Mouse (Mus musculus): ENCODE data around the gene Arsb. TPM values are rescaled to one million over a fixed set of nuclear protein-coding genes. Genes with fewer than 3 reads are reported as not detected.

The Arsb gene
- polyA plus RNA-seq, 1 experiment, result 19.1 TPM

DNA sequence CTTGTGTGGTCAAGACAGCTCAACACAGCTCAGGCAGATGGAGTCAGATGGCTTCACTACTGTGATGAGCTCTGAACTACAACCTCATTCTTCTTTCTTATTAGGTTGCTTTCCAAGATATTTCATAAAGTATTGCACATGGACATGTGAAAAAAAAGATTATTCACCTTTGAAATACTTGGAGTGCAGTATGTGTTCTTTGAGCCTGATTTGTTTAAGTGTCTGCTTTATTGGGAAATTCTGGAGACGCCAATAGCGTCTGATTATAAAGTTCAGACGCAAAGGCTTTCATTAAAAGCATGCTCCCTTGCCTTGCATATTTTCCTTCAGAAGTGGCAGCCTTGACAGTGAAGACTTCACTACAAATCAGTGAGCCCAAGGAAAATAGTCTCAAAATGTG is 136.5 kb downstream of the Arsb start:
- no peak for DNase-seq
- Histone ChIP-seq H3K4me3 (ENCODE audit: control insufficient read depth, insufficient read depth, low read length) (no peak overlapping the region), H3K4me1 (replicated peaks; ENCODE audit: control insufficient read depth, insufficient read depth, low read length) (no peaks in the 10 kb centered on the region), H3K36me3 (ENCODE audit: control insufficient read depth, insufficient read depth, low read length) (no peaks in the 10 kb centered on the region), H3K27me3 (ENCODE audit: control insufficient read depth, insufficient read depth, low read length) (no peaks in the 10 kb centered on the region), H3K27ac (ENCODE audit: control insufficient read depth, insufficient read depth, low read length) (no peak overlapping the region)
- 99% methylated on average over 3 of the region's 3 CpGs for WGBS
- TF ChIP-seq POLR2A (IDR thresholded peaks at IDR 0.05; ENCODE audit: control insufficient read depth, extremely low read depth, insufficient read depth, low read length, poor library complexity) (no peak), CTCF (IDR thresholded peaks at IDR 0.05; ENCODE audit: borderline replicate concordance, control insufficient read depth, extremely low read depth, insufficient read depth, low read length, poor library complexity) (no peak)

DNA sequence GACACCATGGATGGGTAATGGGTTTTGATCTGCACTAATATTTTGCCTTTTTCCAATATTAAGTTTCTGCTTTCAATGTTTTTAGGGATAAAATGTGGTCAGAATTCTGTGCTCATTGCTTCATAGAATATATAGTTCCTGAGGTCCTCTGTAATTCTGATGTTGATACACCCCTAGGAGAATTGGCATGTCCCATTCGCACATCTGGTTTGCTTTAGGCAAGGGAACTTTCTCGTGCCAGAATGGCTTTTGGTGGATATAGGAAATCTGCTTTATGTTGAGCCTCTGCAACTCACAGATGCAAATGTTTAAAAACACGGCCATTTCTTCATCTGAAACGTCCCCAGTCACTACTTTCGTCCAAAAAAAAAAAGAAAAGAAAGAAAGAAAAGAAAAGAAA is 138.4 kb downstream of the Arsb start:
- 91% methylated on average over 5 of the region's 5 CpGs for WGBS

DNA sequence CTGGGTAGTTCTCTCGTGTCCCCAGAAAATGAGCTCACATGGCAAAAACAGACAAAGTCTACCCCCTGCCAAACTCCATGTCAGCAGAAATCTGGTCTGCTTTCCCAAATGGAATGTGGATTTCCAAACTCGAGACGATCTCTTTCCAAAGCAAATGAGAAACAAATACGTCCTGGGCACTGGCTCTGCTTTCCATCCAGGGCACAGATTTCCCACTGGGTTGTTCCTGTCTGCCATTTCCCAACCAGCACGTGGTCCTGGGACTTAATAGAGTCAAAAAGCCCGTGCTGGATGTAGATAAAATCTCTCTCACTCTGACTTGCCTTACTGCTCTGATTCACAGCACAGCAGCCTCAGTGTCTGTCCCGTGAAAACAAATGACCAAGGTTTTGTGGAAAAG is 139.6 kb downstream of the Arsb start:
- no peak for DNase-seq
- Histone ChIP-seq H3K4me3 (ENCODE audit: control insufficient read depth, insufficient read depth, low read length) (no peak overlapping the region), H3K4me1 (replicated peaks; ENCODE audit: control insufficient read depth, insufficient read depth, low read length) (no peaks in the 10 kb centered on the region), H3K27ac (ENCODE audit: control insufficient read depth, insufficient read depth, low read length) (no peak overlapping the region), H3K36me3 (ENCODE audit: control insufficient read depth, insufficient read depth, low read length) (no peaks in the 10 kb centered on the region), H3K27me3 (ENCODE audit: control insufficient read depth, insufficient read depth, low read length) (no peaks in the 10 kb centered on the region)
- no peak for TF ChIP-seq CTCF (IDR thresholded peaks at IDR 0.05; ENCODE audit: borderline replicate concordance, control insufficient read depth, extremely low read depth, insufficient read depth, low read length, poor library complexity)
- no peak for TF ChIP-seq POLR2A (IDR thresholded peaks at IDR 0.05; ENCODE audit: control insufficient read depth, extremely low read depth, insufficient read depth, low read length, poor library complexity)
- WGBS, result 90% methylated on average over 7 of the region's 7 CpGs

More for the DNA sequence above, 138.4 kb downstream of the Arsb start:
- H3K36me3 ChIP-seq (ENCODE audit: control insufficient read depth, insufficient read depth, low read length), result no peaks in the 10 kb centered on the region
- TF ChIP-seq CTCF (IDR thresholded peaks at IDR 0.05; ENCODE audit: borderline replicate concordance, control insufficient read depth, extremely low read depth, insufficient read depth, low read length, poor library complexity) (no peak), POLR2A (IDR thresholded peaks at IDR 0.05; ENCODE audit: control insufficient read depth, extremely low read depth, insufficient read depth, low read length, poor library complexity) (no peak)
- no peaks in the 10 kb centered on the region for H3K27me3 ChIP-seq (ENCODE audit: control insufficient read depth, insufficient read depth, low read length)
- H3K27ac ChIP-seq (ENCODE audit: control insufficient read depth, insufficient read depth, low read length), result no peak overlapping the region
- no peak overlapping the region for H3K4me3 ChIP-seq (ENCODE audit: control insufficient read depth, insufficient read depth, low read length)
- DNase-seq, result no peak
- H3K4me1 ChIP-seq (replicated peaks; ENCODE audit: control insufficient read depth, insufficient read depth, low read length), result no peaks in the 10 kb centered on the region

DNA sequence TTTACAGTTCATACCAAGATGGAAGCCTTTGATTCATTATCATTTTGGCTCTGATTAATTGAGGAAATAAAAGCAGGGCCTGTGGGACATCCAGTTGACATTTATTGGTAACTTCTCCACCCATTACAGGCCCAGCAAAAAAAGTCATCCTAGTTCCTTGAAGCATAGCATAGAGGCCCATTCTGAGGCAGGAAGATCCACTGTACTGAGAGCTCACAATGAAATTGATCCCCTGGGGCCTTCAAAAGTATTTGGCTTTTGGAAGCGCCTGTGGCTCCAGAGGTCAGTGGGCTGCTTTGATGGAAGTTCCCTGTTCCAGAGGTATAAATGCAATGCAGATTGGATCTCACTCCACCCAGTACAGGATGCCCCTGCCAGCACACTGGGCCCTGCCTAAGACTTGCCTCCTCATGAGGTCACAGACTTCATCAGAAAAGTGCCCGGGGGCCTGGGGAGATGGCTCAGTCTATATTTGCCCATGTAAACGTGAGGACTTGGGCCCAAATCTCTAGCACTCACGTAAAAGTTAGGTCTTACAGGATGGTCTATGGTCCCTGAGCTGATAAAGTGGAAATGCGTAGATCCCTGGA is 141.0 kb downstream of the Arsb start:
- TF ChIP-seq CTCF (IDR thresholded peaks at IDR 0.05; ENCODE audit: borderline replicate concordance, control insufficient read depth, extremely low read depth, insufficient read depth, low read length, poor library complexity), result no peak
- no peak for TF ChIP-seq POLR2A (IDR thresholded peaks at IDR 0.05; ENCODE audit: control insufficient read depth, extremely low read depth, insufficient read depth, low read length, poor library complexity)
- 91% methylated on average over 5 of the region's 5 CpGs for WGBS
- no peak overlapping the region for H3K4me3 ChIP-seq (ENCODE audit: control insufficient read depth, insufficient read depth, low read length)
- H3K4me1 ChIP-seq (replicated peaks; ENCODE audit: control insufficient read depth, insufficient read depth, low read length), result no peaks in the 10 kb centered on the region
- H3K27me3 ChIP-seq (ENCODE audit: control insufficient read depth, insufficient read depth, low read length), result no peaks in the 10 kb centered on the region
- no peak overlapping the region for H3K27ac ChIP-seq (ENCODE audit: control insufficient read depth, insufficient read depth, low read length)
- no peak for DNase-seq
- no peaks in the 10 kb centered on the region for H3K36me3 ChIP-seq (ENCODE audit: control insufficient read depth, insufficient read depth, low read length)

DNA sequence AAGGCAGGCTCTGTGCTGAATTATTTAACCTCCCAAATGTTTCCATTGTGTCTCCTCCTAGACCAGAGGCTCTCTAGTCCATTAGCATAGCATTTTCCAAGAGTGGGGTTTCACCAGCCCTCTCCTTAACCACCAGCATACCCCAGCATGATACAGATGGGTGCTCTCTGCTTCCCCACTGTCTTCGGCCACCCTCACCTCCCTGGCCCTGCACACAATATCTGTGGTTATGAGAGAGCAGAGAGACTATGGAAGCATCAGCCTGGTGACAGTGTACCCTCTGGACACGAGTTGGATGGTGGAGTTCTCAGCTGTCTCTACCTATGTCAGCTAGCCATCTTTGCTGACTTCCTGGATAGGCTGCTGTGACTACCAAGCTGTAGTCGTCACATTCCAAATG is 142.8 kb downstream of the Arsb start:
- WGBS, result 88% methylated on average over 3 of the region's 3 CpGs
- Histone ChIP-seq H3K36me3 (ENCODE audit: control insufficient read depth, insufficient read depth, low read length) (no peaks in the 10 kb centered on the region), H3K4me3 (ENCODE audit: control insufficient read depth, insufficient read depth, low read length) (no peak overlapping the region), H3K27me3 (ENCODE audit: control insufficient read depth, insufficient read depth, low read length) (no peaks in the 10 kb centered on the region), H3K4me1 (replicated peaks; ENCODE audit: control insufficient read depth, insufficient read depth, low read length) (no peaks in the 10 kb centered on the region), H3K27ac (ENCODE audit: control insufficient read depth, insufficient read depth, low read length) (no peak overlapping the region)
- TF ChIP-seq POLR2A (IDR thresholded peaks at IDR 0.05; ENCODE audit: control insufficient read depth, extremely low read depth, insufficient read depth, low read length, poor library complexity) (no peak), CTCF (IDR thresholded peaks at IDR 0.05; ENCODE audit: borderline replicate concordance, control insufficient read depth, extremely low read depth, insufficient read depth, low read length, poor library complexity) (no peak)
- DNase-seq, result no peak

DNA sequence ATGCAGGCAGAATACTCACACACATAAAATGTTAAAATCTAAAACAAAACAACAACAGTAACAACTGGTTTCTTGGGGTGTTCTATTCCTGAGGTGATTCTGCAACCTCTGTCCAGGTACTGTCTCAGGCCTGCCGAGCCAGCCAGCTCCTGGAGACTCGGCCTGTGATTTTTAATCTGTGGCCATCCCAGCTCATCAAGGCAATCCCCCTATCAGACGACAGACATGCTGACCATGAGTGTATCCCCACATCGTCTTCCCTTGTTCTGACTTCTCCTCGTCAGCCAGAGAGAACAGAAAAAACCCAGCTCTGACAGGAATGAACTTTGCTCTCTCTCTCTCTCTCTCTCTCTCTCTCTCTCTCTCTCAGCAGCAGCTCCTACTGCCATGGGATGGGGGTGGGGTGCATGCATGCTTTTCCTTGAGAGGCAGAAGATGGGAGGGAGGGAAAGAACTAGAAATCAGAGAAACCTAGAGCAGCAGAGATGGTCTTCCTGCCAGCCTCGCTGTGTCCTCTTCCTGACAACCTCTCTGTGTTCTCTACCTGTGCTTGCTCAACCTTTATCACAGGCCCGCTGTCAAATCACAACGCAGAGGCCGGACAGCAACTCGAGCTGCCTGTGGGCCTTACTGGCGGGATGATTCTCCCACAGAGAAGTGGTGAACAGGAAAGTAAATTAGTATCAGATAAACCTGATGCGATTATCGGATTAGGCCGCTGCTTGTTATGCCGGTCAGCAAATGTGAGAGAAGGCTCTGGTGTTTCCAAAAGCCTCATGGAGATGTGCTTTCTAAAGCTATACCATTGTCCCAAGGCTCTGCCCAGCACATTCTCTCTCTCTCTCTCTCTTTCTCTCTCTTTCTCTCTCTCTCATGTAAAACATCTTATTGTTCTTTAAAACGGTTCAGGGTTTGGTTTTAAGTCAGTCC is 144.5 kb downstream of the Arsb start:
- H3K36me3 ChIP-seq (ENCODE audit: control insufficient read depth, insufficient read depth, low read length), result no peaks in the 10 kb centered on the region
- no peak overlapping the region for H3K4me3 ChIP-seq (ENCODE audit: control insufficient read depth, insufficient read depth, low read length)
- WGBS, result 94% methylated on average over 16 of the region's 16 CpGs
- H3K27me3 ChIP-seq (ENCODE audit: control insufficient read depth, insufficient read depth, low read length), result no peaks in the 10 kb centered on the region
- H3K4me1 ChIP-seq (replicated peaks; ENCODE audit: control insufficient read depth, insufficient read depth, low read length), result peaks cover 11% of the 10 kb centered on the region
- H3K27ac ChIP-seq (ENCODE audit: control insufficient read depth, insufficient read depth, low read length), result no peak overlapping the region
- DNase-seq, result no peak
- TF ChIP-seq CTCF (IDR thresholded peaks at IDR 0.05; ENCODE audit: borderline replicate concordance, control insufficient read depth, extremely low read depth, insufficient read depth, low read length, poor library complexity), result no peak
- TF ChIP-seq POLR2A (IDR thresholded peaks at IDR 0.05; ENCODE audit: control insufficient read depth, extremely low read depth, insufficient read depth, low read length, poor library complexity), result no peak

Measured in thymus, adult 2 months (tissue).